Mouse (Mus musculus): ENCODE data around the gene Pard3b. TPM values are rescaled to one million over a fixed set of nuclear protein-coding genes. Genes with fewer than 3 reads are reported as not detected.
A peak's percentile ranks its signal among the peaks of the same experiment; 100 is the strongest.

The Pard3b gene
- polyA plus RNA-seq, 1 experiment from 2014 or later = 6.7 TPM

DNA sequence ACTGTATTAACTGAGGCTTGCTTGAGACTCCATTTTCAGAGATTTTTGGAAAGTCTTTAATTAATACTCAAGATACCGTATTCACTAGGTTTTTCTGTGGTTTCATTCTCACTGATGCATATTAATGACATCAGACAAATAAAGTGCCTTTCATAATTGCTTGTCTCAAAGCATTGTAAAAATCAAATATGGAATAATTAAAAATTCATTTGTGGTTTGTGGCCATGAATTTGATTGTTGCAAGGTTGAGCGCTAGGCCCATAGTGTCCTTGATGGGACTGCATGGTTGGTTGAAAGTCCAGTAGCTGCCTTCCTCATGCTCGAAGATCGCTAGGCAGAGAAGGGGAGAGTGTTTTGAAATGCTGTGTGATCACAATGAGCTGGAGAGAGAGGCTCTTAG lies 323.9 kb downstream of the Pard3b start:
- Histone ChIP-seq H3K36me3 (replicated peaks) (no peaks in the 10 kb centered on the region), H3K4me1 (peaks cover 1% of the 10 kb centered on the region; the same call in 1 of the 2 replicates), H3K9ac (no peak overlapping the region), H3K4me2 (no peak overlapping the region), H3K27me3 (replicated peaks) (no peaks in the 10 kb centered on the region), H3K4me3 (no peak overlapping the region), H3K9me3 (no peaks in the 10 kb centered on the region), H3K27ac (no peak overlapping the region)
- no peak for ATAC-seq (replicated peaks)
- 82% methylated on average over 4 of the region's 4 CpGs for whole genome bisulfite sequencing

- ATAC-seq (replicated peaks) = no peak
- Histone ChIP-seq H3K36me3 (replicated peaks) (no peaks in the 10 kb centered on the region), H3K4me1 (peaks cover 10% of the 10 kb centered on the region), H3K27me3 (replicated peaks) (no peaks in the 10 kb centered on the region), H3K4me3 (no peak overlapping the region), H3K9ac (no peak overlapping the region), H3K27ac (no peak overlapping the region), H3K9me3 (no peaks in the 10 kb centered on the region), H3K4me2 (no peak overlapping the region)
- WGBS = 85% methylated on average over 3 of the region's 3 CpGs
These were observed 328.5 kb downstream of the Pard3b start for GRCm38 (mm10) chr1:61967124-61967523.

- no peak for ATAC-seq (replicated peaks)
- WGBS = 29% methylated on average over 4 of the region's 4 CpGs
These were observed 329.2 kb downstream of the Pard3b start for GRCm38 (mm10) chr1:61967807-61968206.

DNA sequence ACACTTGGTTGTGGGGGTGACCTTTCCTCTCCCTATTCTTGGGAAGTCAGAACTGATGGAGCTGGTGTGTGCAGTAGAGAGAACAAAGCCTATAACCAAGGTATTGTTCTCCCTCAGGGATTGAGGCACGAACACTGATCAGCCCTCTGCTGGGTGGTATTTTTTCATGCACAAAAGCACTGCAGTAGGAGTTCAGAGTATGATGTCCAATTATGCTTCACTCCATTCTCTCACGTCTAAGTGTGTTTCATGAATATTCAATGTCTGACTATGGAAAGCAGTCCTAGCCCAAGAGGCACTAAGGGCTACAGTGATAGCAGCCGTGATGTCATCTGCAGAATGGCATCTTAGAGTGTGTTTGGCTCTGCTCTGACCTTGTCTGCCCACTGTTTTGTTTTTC lies 359.1 kb downstream of the Pard3b start:
- 0 out of 2 replicates have a peak, but pooled peaks have one; percentile 11 for ATAC-seq (replicated peaks)
- no peak overlapping the region for H3K4me2 ChIP-seq
- no peaks in the 10 kb centered on the region for H3K9me3 ChIP-seq
- no peaks in the 10 kb centered on the region for H3K27me3 ChIP-seq (replicated peaks)
- 11% methylated on average over 3 of the region's 3 CpGs for WGBS
- no peaks in the 10 kb centered on the region for H3K36me3 ChIP-seq (replicated peaks)
- no peak overlapping the region for H3K27ac ChIP-seq
- no peak overlapping the region for H3K4me3 ChIP-seq
- 0 out of 2 replicates have a peak, but pooled peaks cover 5% of the 10 kb centered on the region for H3K4me1 ChIP-seq
- H3K9ac ChIP-seq = no peak overlapping the region

More at GRCm38 (mm10) chr1:61967807-61968206, 329.2 kb downstream of the Pard3b start:
- Histone ChIP-seq H3K4me1 (peaks cover 10% of the 10 kb centered on the region), H3K27ac (no peak overlapping the region), H3K4me3 (no peak overlapping the region), H3K36me3 (replicated peaks) (no peaks in the 10 kb centered on the region), H3K4me2 (no peak overlapping the region), H3K9me3 (no peaks in the 10 kb centered on the region), H3K9ac (no peak overlapping the region), H3K27me3 (replicated peaks) (no peaks in the 10 kb centered on the region)

DNA sequence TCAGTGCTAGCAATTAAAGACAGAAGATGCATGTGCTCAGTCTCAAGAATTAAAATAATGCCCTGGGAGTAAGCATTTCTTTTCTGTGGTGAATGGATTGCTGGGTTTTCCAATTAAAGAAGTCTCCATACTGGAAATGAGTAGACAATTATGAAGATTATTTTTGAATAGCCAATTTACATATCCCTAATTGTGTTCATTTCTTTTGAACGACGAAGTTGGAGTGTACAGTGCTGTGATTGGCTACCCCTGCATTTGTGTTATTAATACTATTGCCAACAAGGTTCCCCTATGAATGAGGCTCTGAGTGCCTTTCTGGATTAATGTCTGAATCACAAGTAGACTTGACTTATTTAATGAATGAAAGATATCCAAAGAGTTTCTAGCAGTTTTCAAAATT lies 370.2 kb downstream of the Pard3b start:
- no peak for ATAC-seq (replicated peaks)
- Histone ChIP-seq H3K4me3 (no peak overlapping the region), H3K4me1 (no peaks in the 10 kb centered on the region), H3K36me3 (replicated peaks) (no peaks in the 10 kb centered on the region), H3K4me2 (no peak overlapping the region), H3K27ac (no peak overlapping the region), H3K9me3 (no peaks in the 10 kb centered on the region), H3K27me3 (replicated peaks) (no peaks in the 10 kb centered on the region), H3K9ac (no peak overlapping the region)
- 82% methylated on average over 2 of the region's 2 CpGs for WGBS

GRCm38 (mm10) chr1:62011712-62012111 lies 373.1 kb downstream of the Pard3b start:
- Histone ChIP-seq H3K27ac (no peak overlapping the region), H3K4me2 (no peak overlapping the region), H3K9ac (no peak overlapping the region), H3K27me3 (replicated peaks) (no peaks in the 10 kb centered on the region), H3K9me3 (no peaks in the 10 kb centered on the region), H3K4me1 (no peaks in the 10 kb centered on the region), H3K36me3 (replicated peaks) (no peaks in the 10 kb centered on the region), H3K4me3 (no peak overlapping the region)
- no peak for ATAC-seq (replicated peaks)
- WGBS = 72% methylated on average over 4 of the region's 4 CpGs

DNA sequence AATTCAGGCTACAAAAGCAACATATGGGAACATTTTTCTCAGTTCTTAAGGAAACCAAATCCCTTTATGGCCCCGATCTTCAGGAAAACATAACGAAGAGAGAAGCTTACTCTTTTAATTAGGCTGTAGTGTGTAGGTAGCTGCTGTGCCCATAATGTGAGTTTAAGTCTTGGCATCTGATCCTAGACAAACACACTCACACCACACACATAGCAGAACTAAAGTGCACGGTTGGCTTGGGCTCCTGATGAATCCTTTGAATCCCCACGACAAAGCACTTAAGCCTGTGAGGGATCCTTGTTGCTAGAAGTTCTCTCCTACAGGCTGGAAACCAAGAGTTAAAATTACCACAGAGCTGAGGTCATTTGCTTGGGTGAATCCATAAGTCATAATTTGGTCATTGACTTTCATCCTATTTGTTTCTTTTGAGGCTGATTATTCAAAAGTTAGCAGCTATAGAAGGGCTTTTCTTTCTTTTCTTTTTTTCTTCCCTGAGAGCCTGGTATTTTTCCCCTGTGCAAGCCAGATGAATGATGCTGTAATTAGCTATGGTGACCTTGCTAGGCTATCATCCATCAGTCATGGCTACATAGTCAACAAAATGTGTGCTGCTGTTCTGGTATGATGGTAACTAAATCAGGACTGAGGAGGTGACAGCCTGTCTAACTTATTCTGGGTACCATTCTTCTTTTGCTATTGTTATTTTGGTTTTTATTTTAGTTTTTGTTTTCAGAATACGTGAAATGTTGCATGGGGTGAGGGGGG lies 378.1 kb downstream of the Pard3b start:
- 18% methylated on average over 5 of the region's 5 CpGs for WGBS
- Histone ChIP-seq H3K27me3 (replicated peaks) (no peaks in the 10 kb centered on the region), H3K9me3 (no peaks in the 10 kb centered on the region), H3K4me3 (no peak overlapping the region), H3K4me2 (no peak overlapping the region), H3K36me3 (replicated peaks) (no peaks in the 10 kb centered on the region), H3K4me1 (0 out of 2 replicates have a peak, but pooled peaks cover 2% of the 10 kb centered on the region), H3K9ac (no peak overlapping the region), H3K27ac (no peak overlapping the region)
- ATAC-seq (replicated peaks) = no peak

DNA sequence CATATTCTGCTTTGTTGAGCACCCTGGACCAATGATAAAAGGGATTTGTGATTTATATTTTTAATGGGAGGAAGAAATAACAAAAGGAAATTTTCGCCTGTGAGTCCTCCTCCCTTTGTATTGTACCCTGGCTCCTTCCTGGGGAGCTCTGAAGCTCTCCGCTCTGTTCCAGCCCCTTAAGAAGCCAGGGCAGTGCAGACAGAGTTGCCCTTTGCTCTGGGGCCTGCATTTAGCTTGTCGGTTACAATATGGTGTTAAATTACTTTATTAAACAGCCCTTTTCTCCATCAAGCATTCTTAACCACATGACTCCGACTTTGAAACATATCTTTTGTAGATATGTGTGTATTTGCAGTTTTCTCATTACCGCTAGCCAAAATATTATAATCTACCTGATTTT lies 379.7 kb downstream of the Pard3b start:
- H3K27ac ChIP-seq = no peak overlapping the region
- 0 out of 2 replicates have a peak, but pooled peaks cover 2% of the 10 kb centered on the region for H3K4me1 ChIP-seq
- 34% methylated on average over 5 of the region's 5 CpGs for WGBS
- H3K36me3 ChIP-seq (replicated peaks) = no peaks in the 10 kb centered on the region
- no peaks in the 10 kb centered on the region for H3K27me3 ChIP-seq (replicated peaks)
- H3K4me3 ChIP-seq = no peak overlapping the region
- H3K9ac ChIP-seq = no peak overlapping the region
- ATAC-seq (replicated peaks) = no peak
- no peaks in the 10 kb centered on the region for H3K9me3 ChIP-seq
- H3K4me2 ChIP-seq = no peak overlapping the region

GRCm38 (mm10) chr1:62019743-62020142 lies 381.1 kb downstream of the Pard3b start:
- ATAC-seq (replicated peaks) = no peak
- no peaks in the 10 kb centered on the region for H3K27me3 ChIP-seq (replicated peaks)
- no peaks in the 10 kb centered on the region for H3K36me3 ChIP-seq (replicated peaks)
- no peak overlapping the region for H3K4me3 ChIP-seq
- no peak overlapping the region for H3K4me2 ChIP-seq
- H3K27ac ChIP-seq = no peak overlapping the region
- H3K9me3 ChIP-seq = no peaks in the 10 kb centered on the region
- H3K9ac ChIP-seq = no peak overlapping the region
- 0 out of 2 replicates have a peak, but pooled peaks cover 2% of the 10 kb centered on the region for H3K4me1 ChIP-seq

DNA sequence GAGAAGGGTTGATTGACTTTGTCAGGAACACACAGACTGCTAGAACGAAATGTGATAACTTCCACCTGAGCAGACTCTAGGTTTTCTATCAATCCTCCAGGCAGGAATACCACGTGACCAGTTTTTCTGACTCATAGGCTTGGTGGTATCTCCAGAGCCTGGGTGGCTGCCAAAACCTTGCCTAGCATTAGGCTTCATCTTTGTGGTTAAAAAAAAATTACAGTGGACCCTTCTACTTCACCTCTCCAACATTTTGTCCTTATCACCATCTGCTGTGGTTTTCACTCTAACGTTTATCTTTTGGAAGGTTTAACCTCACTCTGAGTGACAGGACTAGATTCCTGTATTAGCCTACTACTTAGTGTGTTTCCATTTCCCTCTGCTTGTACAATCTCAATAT lies 403.1 kb downstream of the Pard3b start:
- Histone ChIP-seq H3K9me3 (no peaks in the 10 kb centered on the region), H3K36me3 (replicated peaks) (no peaks in the 10 kb centered on the region), H3K4me2 (no peak overlapping the region), H3K27ac (no peak overlapping the region), H3K27me3 (replicated peaks) (no peaks in the 10 kb centered on the region), H3K4me1 (no peaks in the 10 kb centered on the region), H3K9ac (no peak overlapping the region), H3K4me3 (no peak overlapping the region)
- 81% methylated on average over 3 of the region's 3 CpGs for WGBS
- no peak for ATAC-seq (replicated peaks)

GRCm38 (mm10) chr1:62048592-62048991 lies 410.0 kb downstream of the Pard3b start:
- Histone ChIP-seq H3K9me3 (no peaks in the 10 kb centered on the region), H3K4me2 (no peak overlapping the region), H3K4me3 (no peak overlapping the region), H3K36me3 (replicated peaks) (no peaks in the 10 kb centered on the region), H3K4me1 (peaks cover 8% of the 10 kb centered on the region), H3K27me3 (replicated peaks) (no peaks in the 10 kb centered on the region), H3K9ac (no peak overlapping the region), H3K27ac (no peak overlapping the region)
- 91% methylated on average over 4 of the region's 4 CpGs for WGBS
- no peak for ATAC-seq (replicated peaks)

DNA sequence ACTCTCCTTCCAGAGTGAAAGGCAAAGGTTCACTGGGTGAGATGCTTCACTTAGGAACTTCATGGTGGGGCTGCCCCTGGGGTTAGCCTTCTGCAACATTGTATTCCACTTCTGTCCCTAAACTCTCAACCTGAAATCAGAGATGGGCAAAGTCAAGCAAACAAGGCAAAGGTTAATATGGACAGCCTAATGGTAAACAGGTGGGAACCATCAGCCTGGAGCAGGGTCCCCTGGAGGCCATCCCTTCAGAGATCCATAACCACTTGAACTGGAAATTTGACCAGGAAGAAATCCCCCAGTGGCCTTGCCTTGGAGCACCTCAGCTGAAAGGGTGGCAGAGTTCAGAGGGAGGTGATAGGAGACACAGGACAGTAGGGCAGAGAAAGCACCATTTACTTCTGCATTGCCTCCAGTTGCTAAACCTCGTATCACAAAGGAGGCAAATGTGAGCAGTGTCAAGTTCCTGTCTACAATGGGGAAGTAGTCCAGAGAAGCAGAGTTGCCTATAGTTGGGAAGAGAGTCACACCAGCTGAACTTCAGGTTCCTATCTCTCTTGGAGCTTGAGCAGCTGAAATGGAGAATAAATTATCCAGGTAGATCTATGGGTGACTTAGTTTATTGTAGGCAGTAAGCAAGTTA lies 412.7 kb downstream of the Pard3b start:
- no peak overlapping the region for H3K27ac ChIP-seq
- no peak overlapping the region for H3K4me3 ChIP-seq
- no peaks in the 10 kb centered on the region for H3K36me3 ChIP-seq (replicated peaks)
- H3K27me3 ChIP-seq (replicated peaks) = no peaks in the 10 kb centered on the region
- H3K4me1 ChIP-seq = peaks cover 10% of the 10 kb centered on the region
- H3K9ac ChIP-seq = no peak overlapping the region
- no peaks in the 10 kb centered on the region for H3K9me3 ChIP-seq
- ATAC-seq (replicated peaks) = no peak
- no peak overlapping the region for H3K4me2 ChIP-seq
- whole genome bisulfite sequencing = 84% methylated on average over 1 of the region's 1 CpGs

Data from midbrain, embryonic 15.5 days (tissue).